Mouse (Mus musculus) heart, postnatal 14 days (tissue): ENCODE data around the gene I830077J02Rik. TPM values are rescaled to one million over a fixed set of nuclear protein-coding genes. Genes with fewer than 3 reads are reported as not detected.

Source experiments
- DNase-seq, 2 experiments: peaks; one replicate each; pipeline ENCODE4 v3.0.0; 2021 to 2022
- intact Hi-C: fragments of 180-260 bp; cut with DNase I; formaldehyde crosslinking; loops from one replicate; pipeline ENCODE4 v1.15.1; 2025
- total RNA-seq, 2 experiments: library from RNA; stranded (reverse); gene quantifications; 2 replicates each; pipeline ENCODE4 v1.2.3; 2021

I830077J02Rik gene
- total RNA-seq, 2 experiments from 2014 or later: 0.81 to 0.88 TPM

GRCm38 (mm10) chr3:105896811-105897210 is 35.7 kb downstream of the I830077J02Rik start:
- intact Hi-C loops: loop anchor here (2.0 kb wide), 1 partner anchor 126 kb away; no protein-coding TSS in a partner anchor
- no peak for DNase-seq

DNA sequence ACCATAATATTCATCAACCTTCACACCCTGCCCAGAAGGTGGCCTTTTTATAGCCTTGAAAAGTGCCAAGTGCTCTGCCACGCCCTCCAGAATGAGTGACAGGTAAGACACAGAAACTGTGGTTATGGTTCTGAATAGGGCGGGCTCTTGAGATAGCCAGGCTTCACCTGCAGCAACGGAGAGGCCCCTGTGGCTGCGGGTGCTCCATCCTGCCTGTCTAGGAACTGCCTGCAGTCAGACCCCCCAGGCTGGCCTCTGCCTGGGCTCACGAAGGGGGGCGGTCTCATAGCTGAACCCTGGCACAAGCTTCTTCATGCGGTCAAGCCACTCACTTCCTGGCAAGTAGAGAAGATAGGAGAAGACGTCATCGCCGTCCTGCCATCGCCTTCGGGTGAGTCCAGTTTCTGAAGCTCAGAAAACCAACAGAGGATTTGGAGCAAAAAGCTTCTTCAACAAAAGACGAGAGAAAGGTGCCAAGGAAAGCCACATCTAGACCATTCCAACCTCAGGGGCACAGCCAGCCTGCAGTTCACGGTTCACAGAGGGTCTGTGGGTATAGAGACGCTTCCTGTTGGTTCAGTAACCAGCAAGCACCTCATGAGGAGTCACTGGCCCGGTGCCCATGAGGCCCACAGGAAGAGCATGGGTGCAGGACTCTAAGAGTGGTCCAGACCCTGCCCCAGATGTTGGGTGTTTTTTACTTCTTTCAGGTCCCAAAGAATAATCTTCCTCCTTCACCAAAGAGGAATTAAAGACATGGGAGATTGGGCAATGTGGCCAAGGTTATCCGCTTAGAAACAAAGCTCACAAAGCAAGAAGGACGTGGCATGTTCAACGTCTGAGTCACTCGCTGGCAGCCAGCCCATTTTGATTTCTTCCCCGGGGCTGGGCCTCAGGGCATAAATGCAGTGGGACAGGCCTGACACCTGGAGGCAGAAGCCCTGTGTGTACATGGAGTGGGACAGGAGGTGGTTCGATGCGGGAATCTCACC is 37.6 kb downstream of the I830077J02Rik start:
- peak; percentile 92 to 96 for DNase-seq
- intact Hi-C loops: loop anchor here (1.0 to 2.0 kb wide), 3 partner anchors 70 to 208 kb away; partner anchors contain the start of gene Ddx20

DNA sequence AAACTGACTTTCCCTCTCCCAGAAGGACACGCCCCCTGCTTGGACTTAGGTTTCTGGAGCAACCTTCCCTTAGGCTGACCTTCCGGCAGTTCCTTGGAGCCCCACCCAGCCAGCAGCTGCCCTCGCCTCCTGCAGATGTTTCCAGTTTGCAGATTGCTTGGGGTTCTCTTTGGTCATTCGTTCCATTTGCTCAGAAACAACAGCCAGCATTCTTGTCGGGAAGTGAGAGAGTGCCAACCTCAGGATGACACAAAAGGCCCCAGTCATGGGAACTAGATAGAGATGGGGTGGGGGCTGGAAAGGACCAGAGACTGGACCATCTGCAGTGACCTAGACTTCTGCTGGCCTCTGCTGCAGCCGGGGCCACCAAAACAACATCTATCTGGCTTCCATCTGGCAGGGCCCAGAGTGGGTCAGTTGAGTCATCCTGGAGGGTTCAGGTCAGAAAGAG is 38.5 kb downstream of the I830077J02Rik start:
- DNase-seq: peak; percentile 63 to 69
- intact Hi-C loops: loop anchor here (2.0 kb wide), 1 partner anchor 69 kb away; no protein-coding TSS in a partner anchor

GRCm38 (mm10) chr3:105892572-105893495 is 39.6 kb downstream of the I830077J02Rik start:
- intact Hi-C loops: no loop called here

DNA sequence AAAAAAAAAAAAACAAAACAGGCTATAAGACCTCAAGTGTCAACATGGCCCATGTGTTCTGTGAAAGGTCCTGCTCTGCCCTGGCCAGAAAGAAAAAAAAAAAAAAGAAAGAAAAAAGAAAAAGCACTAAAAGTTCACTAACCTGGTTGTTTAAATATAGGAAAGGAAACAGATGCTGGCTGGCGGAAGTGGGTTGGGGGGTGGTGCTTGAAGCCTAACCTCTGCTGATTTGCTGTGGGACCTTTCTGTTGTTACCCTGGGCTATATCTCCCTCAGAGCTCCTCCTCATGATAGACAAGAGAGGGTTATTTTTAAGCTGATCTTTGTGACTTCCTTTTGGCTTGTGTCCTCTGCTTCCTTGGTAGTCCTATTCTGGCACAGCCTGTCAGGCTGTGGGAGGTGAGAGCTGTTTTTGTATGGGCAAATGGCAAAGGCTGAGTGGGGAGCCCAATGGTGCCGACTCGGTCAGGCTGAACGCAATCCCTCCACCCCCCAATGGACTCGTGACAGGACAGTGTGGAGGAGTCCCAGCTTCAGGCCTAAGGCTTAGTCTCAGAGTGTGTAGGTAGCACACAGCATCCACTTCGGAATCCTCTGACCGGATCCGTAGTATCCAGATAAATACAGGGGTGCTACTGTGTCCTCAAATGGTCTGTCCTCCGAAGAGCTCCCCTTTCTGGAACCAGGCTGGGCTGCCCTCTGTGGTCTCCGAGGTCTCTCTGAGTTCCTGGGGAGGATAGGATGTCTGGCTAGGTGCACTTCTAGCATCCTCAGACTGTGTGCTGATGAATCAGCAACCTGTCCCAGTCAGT is 40.5 kb downstream of the I830077J02Rik start:
- DNase-seq: peak; percentile 47 to 59
- intact Hi-C loops: loop anchor here (2.0 kb wide), 1 partner anchor 89 kb away; no protein-coding TSS in a partner anchor

More at GRCm38 (mm10) chr3:105892572-105893495, 39.6 kb downstream of the I830077J02Rik start:
- peak; percentile 33 to 34 for DNase-seq

DNA sequence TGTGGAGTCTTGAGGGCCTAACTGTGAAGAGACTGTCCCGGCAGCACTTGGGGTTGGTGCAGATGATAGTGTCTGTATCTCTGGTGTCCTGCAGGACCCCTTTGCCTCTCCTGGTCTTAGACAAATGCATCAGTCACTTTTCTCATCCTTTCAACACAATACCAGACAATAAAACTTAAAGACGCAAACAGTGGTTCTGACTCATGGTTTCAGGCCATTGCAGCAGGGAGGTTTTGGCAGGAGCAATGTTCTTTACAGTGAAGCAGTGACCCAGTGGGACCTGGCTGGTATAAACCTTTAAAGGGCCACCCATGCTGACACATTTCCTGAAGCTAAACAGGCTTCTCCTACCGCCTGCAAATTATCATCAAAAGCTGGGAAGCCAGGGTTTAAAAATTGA is 41.3 kb downstream of the I830077J02Rik start:
- intact Hi-C loops: loop anchor here (2.0 kb wide), 1 partner anchor 88 kb away; no protein-coding TSS in a partner anchor
- DNase-seq: no peak

DNA sequence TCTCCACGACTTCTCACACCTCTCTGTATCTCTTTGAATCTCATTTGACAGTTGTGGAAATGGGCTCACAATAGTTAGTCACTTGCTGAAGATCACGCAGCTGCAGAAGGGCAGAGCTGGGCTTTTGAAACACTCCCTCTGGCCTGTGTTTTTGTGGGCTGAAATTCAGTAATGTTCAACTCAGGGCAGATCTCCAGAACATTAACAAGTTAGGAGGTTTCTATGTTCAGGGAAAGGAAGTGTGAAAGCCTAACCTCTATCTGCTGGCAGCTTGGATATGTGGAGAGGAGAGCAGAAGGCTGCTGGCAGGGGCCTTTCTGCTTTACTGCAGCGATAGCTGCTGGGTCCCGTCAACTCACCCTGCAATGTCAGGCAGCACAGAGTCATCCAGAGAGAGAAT is 42.2 kb downstream of the I830077J02Rik start:
- intact Hi-C loops: loop anchor here (2.0 kb wide), 1 partner anchor 87 kb away; no protein-coding TSS in a partner anchor
- DNase-seq: peak in 1 of 2 experiments; percentile 41

DNA sequence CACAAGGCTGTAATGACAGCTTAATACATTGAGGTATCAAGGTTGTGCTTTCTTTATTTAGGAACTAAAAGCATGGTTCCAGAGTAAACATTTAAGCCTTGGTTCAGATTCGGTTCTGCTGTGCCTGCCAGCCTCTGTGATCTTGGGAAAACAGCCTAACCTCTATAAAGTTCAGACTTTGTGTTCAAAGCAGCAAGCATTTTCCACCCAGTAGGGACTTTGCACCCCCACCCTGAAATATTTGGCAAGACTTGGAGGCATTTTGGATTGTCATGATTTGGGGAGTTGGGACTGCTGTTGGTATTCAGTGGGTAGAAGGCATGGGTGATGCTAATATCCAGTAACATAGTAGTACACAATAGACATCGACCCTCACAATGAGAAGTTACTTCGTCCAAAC is 43.5 kb downstream of the I830077J02Rik start:
- intact Hi-C loops: no loop called here
- no peak for DNase-seq

GRCm38 (mm10) chr3:105883111-105883510 is 49.4 kb downstream of the I830077J02Rik start:
- DNase-seq: no peak
- intact Hi-C loops: no loop called here

DNA sequence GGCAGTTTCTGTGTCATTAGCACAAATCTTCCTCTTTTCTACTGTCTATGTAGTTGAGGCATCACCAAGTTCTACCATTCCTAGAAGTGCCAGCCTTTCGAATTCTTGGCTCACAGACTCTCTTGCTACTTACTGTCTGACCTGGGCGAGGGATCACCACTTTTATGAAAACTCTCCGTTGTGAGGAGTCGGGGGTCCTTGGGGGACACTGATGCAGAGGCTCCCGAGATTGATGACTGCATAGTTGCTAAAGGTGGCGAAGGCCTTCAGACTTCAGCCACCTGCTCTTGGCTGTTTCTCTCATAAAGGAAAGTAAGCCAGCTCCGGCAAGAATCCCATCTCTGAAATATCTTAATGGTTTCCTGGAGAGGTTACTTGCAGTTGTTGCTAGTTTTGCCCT is 50.4 kb downstream of the I830077J02Rik start:
- no peak for DNase-seq
- intact Hi-C loops: no loop called here

DNA sequence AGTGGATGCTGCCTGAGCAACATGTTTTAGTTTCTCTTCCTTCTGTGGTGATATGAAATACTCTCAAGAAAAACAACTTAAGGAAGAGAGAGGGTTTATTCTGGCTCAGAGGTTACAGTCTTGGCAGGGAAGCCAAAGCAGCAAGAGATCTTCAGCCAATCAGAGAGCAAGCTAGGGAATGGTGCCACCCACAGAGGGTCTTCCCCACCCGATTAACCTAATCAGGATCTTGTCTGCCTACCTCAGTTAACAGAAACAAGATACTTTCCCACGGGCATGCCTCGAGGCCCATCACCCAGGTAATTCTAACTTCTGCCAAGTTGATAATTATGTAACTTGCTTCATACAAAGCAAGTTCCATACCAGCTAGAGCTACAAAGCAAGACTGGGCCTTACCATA is 52.0 kb downstream of the I830077J02Rik start:
- intact Hi-C loops: no loop called here
- DNase-seq: no peak

GRCm38 (mm10) chr3:105878751-105879150 is 53.7 kb downstream of the I830077J02Rik start:
- intact Hi-C loops: no loop called here
- no peak for DNase-seq

- no peak for DNase-seq
- intact Hi-C loops: no loop called here
Observed at GRCm38 (mm10) chr3:105877919-105878318, 54.5 kb downstream of the I830077J02Rik start.

DNA sequence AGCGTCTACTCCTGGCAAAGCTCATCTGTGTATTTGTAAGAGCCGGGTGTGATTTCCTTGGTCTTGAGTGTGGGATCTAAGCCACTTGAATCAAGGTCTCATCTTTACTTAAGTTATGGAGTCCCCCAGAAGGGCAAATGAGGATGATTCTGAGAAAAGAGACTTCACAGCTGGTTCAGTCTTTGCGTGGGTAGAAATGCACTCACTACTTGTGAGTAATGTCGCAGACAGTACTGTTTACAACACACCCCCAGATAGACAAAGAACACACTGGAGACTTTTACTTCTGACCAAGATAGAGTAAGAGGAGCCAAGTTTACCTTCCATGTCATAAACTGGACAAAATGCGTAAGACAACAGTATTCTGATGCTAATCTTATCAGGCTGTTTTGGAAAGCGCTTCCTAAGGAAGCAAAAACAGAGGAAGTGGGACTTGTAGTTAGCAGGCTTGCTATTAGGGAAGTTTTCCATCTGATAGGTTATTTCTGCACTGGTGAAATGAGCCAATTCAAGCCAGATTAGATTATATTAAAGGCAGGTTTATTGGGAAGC is 55.1 kb downstream of the I830077J02Rik start:
- intact Hi-C loops: no loop called here
- DNase-seq: no peak

GRCm38 (mm10) chr3:105876022-105876421 is 56.4 kb downstream of the I830077J02Rik start:
- intact Hi-C loops: no loop called here
- DNase-seq: no peak
